Mouse (Mus musculus) kidney, postnatal 0 days (tissue): Measurements from ENCODE around the gene Gtdc1. TPM values are rescaled to one million over a fixed set of nuclear protein-coding genes. Genes with fewer than 3 reads are reported as not detected.

Source experiments
- ATAC-seq: fragments of 200-750 bp; cut with Nextera tagmentation; replicated peaks from 2 replicates; pipeline ENCODE4 v1.8.0; 2017; ENCODE audit warnings: low read depth, moderate number of reproducible peaks, moderate TSS enrichment, moderate library complexity; ENCODE audit not compliant: low FRiP score
- DNase-seq: peaks from one replicate; pipeline ENCODE4 v3.0.0-alpha.2; 2016; ENCODE audit warnings: low spot score
- H3K27ac ChIP-seq: fragments of 300-500 bp; sonication (generic); 2 replicates; pipeline ENCODE4 v1.5.1; 2014; ENCODE audit warnings: mild to moderate bottlenecking
- H3K27me3 ChIP-seq: fragments of 300-500 bp; sonication (generic); 2 replicates; pipeline ENCODE4 v1.6.1; 2014; ENCODE audit warnings: low read length, mixed read lengths; ENCODE audit not compliant: insufficient read depth
- H3K36me3 ChIP-seq: fragments of 300-500 bp; sonication (generic); 2 replicates; pipeline ENCODE4 v1.6.1; 2014; ENCODE audit warnings: low read length, mixed read lengths; ENCODE audit not compliant: insufficient read depth
- H3K4me1 ChIP-seq: fragments of 300-500 bp; sonication (generic); replicated peaks from 2 replicates; pipeline ENCODE4 v1.6.1; 2014; ENCODE audit warnings: antibody characterized with exemption, low read length, mixed read lengths; ENCODE audit not compliant: insufficient read depth
- H3K4me2 ChIP-seq: fragments of 300-500 bp; sonication (generic); 2 replicates; pipeline ENCODE4 v1.6.1; 2014; ENCODE audit warnings: mild to moderate bottlenecking, low read length, moderate library complexity, mixed read lengths
- H3K4me3 ChIP-seq: fragments of 300-500 bp; sonication (generic); replicated peaks from 2 replicates; pipeline ENCODE4 v1.5.1; 2014; ENCODE audit warnings: low read depth, low read length
- H3K9ac ChIP-seq: fragments of 300-500 bp; sonication (generic); 2 replicates; pipeline ENCODE4 v1.6.1; 2014; ENCODE audit warnings: low read depth, low read length
- H3K9me3 ChIP-seq: fragments of 300-500 bp; sonication (generic); replicated peaks from 2 replicates; pipeline ENCODE4 v1.6.1; 2016; ENCODE audit warnings: low read length, inconsistent platforms, mixed read lengths
- CTCF ChIP-seq: IDR thresholded peaks from 2 replicates; pipeline ENCODE4 v1.5.1; 2016; ENCODE audit warnings: antibody characterized with exemption, low read depth, mild to moderate bottlenecking, moderate library complexity
- WGBS: fragments of 180-500 bp; shearing (Covaris S2); extraction: QIAGEN DNeasy Blood & Tissue Kit; methylation state at CpG from one replicate; pipeline ENCODE4 v1.1.7; 2014; 5-methylcytosine and 5-hydroxymethylcytosine counted together
- polyA plus RNA-seq: library from polyadenylated mRNA; unstranded; fragments of >200 nt; fragmentation: Nextera tagmentation; extraction: Ambion mirVana; gene quantifications from 2 replicates; pipeline ENCODE4 v1.2.1, GENCODE M21; 2015

Gene Gtdc1
- polyA plus RNA-seq: 10.4 and 12.5 TPM in 2 replicates

GRCm38 (mm10) chr2:44927482-44927811 lies at the start of gene Gtdc1:
Gtdc1 (minus strand) TSS chr2:44927657.
- Histone ChIP-seq H3K27me3 (no peaks in the 10 kb centered on the region), H3K4me1 (0 out of 2 replicates have a peak, but pooled peaks cover 5% of the 10 kb centered on the region), H3K27ac (peak within 1 kb of the TSS; percentile 99), H3K4me2 (peak within 1 kb of the TSS; percentile 84), H3K9ac (peak within 1 kb of the TSS; percentile 88), H3K9me3 (no peaks in the 10 kb centered on the region), H3K4me3 (peak within 1 kb of the TSS; percentile 90), H3K36me3 (no peaks in the 10 kb centered on the region)
- ATAC-seq (peak; percentile 56), DNase-seq (no peak)
- TF ChIP-seq CTCF: no peak
- WGBS: under 1% methylated on average over 24 of the region's 27 CpGs

GRCm38 (mm10) chr2:44977051-44977450 lies 49.6 kb upstream of the Gtdc1 start:
- Histone ChIP-seq H3K9ac (no peak overlapping the region), H3K4me1 (no peaks in the 10 kb centered on the region; the same call in 1 of the 2 replicates), H3K4me3 (no peak overlapping the region), H3K27me3 (no peaks in the 10 kb centered on the region), H3K9me3 (no peaks in the 10 kb centered on the region), H3K27ac (no peak overlapping the region), H3K4me2 (no peak overlapping the region), H3K36me3 (no peaks in the 10 kb centered on the region)
- WGBS: 17% methylated on average over 3 of the region's 3 CpGs
- TF ChIP-seq CTCF: no peak
- DNase-seq (peak; percentile 72), ATAC-seq (peak; percentile 51)

GRCm38 (mm10) chr2:44976484-44976883 lies 49.0 kb upstream of the Gtdc1 start:
- WGBS: 19% methylated on average over 4 of the region's 4 CpGs
- no peaks in the 10 kb centered on the region for H3K27me3 ChIP-seq
- no peak overlapping the region for H3K9ac ChIP-seq
- H3K27ac ChIP-seq: peak overlapping the region; percentile 31; the same call in 1 of the 2 replicates
- no peaks in the 10 kb centered on the region for H3K9me3 ChIP-seq
- ATAC-seq (0 out of 2 replicates have a peak, but pooled peaks have one; percentile 33), DNase-seq (peak; percentile 88)
- TF ChIP-seq CTCF: no peak
- H3K4me1 ChIP-seq: no peaks in the 10 kb centered on the region; the same call in 1 of the 2 replicates
- H3K4me2 ChIP-seq: no peak overlapping the region
- no peak overlapping the region for H3K4me3 ChIP-seq
- H3K36me3 ChIP-seq: no peaks in the 10 kb centered on the region

- 82% methylated on average over 6 of the region's 6 CpGs for WGBS
Observed at GRCm38 (mm10) chr2:44973828-44974227, 46.4 kb upstream of the Gtdc1 start.

GRCm38 (mm10) chr2:44970087-44970646 lies 42.7 kb upstream of the Gtdc1 start:
- Histone ChIP-seq H3K36me3 (no peaks in the 10 kb centered on the region), H3K27me3 (no peaks in the 10 kb centered on the region), H3K27ac (no peak overlapping the region), H3K4me2 (no peak overlapping the region), H3K9ac (no peak overlapping the region), H3K9me3 (no peaks in the 10 kb centered on the region), H3K4me1 (no peaks in the 10 kb centered on the region), H3K4me3 (no peak overlapping the region)
- TF ChIP-seq CTCF: no peak
- DNase-seq: no peak
- ATAC-seq: no peak
- WGBS: 89% methylated on average over 6 of the region's 6 CpGs

More at GRCm38 (mm10) chr2:44973828-44974227, 46.4 kb upstream of the Gtdc1 start:
- H3K9ac ChIP-seq: no peak overlapping the region
- ATAC-seq (no peak), DNase-seq (no peak)
- no peak overlapping the region for H3K4me3 ChIP-seq
- H3K36me3 ChIP-seq: no peaks in the 10 kb centered on the region
- H3K4me2 ChIP-seq: no peak overlapping the region
- H3K27ac ChIP-seq: no peak overlapping the region
- TF ChIP-seq CTCF: no peak
- H3K9me3 ChIP-seq: no peaks in the 10 kb centered on the region
- no peaks in the 10 kb centered on the region for H3K27me3 ChIP-seq
- H3K4me1 ChIP-seq: no peaks in the 10 kb centered on the region

DNA sequence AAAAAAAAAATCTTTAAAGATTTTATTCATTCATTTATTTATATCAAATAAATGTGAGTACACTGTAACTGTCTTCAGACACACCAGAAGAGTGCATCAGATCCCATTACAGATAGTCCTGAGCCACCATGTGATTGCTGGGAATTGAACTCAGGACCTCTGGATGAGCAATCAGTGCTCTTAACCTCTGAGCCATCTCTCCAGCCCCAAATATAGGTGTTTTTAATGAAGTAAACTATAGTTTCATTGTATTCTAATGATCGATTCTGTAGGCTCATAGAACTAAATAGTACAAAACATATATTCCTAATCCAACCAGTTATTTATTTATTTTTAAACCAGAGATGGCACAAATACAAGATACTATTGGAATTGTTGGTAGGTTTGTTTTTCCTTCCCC lies 42.2 kb upstream of the Gtdc1 start:
- no peak overlapping the region for H3K4me2 ChIP-seq
- ATAC-seq: no peak
- no peak overlapping the region for H3K27ac ChIP-seq
- DNase-seq: no peak
- no peaks in the 10 kb centered on the region for H3K36me3 ChIP-seq
- WGBS: 95% methylated on average over 1 of the region's 1 CpGs
- H3K4me1 ChIP-seq: no peaks in the 10 kb centered on the region
- H3K9me3 ChIP-seq: no peaks in the 10 kb centered on the region
- no peak overlapping the region for H3K9ac ChIP-seq
- no peaks in the 10 kb centered on the region for H3K27me3 ChIP-seq
- H3K4me3 ChIP-seq: no peak overlapping the region
- TF ChIP-seq CTCF: no peak

DNA sequence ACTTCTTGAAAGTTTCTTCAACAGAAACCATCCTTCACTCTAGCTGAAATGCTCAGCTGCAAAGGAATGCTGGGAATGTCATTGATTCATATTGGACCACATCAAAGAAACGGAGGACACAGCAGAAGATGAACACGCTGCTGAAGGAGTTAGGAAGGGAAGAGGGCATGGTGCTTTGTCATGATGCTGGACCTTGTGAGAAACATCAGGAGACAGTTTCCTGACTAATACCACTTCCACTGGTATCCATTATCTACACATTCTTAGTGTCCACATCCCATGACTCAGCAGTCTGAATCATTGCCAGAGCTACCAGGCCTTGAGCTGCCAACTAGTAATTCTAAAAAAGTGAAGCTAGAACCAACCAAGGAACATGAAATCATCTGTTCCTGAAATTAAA lies 41.8 kb upstream of the Gtdc1 start:
- Histone ChIP-seq H3K27me3 (no peaks in the 10 kb centered on the region), H3K9ac (no peak overlapping the region), H3K4me1 (no peaks in the 10 kb centered on the region), H3K9me3 (no peaks in the 10 kb centered on the region), H3K36me3 (no peaks in the 10 kb centered on the region), H3K27ac (no peak overlapping the region), H3K4me2 (no peak overlapping the region), H3K4me3 (no peak overlapping the region)
- no peak for ATAC-seq
- no peak for DNase-seq
- WGBS: 88% methylated on average over 2 of the region's 2 CpGs
- no peak for TF ChIP-seq CTCF
